Mouse (Mus musculus) embryonic fibroblast, embryonic 13.5 days (primary cell): ENCODE data around the gene Ppil4.

Experiments
- CTCF ChIP-seq: IDR thresholded peaks from 2 replicates; pipeline ENCODE4 v1.5.1; 2011; ENCODE audit warnings: mild to moderate bottlenecking, control low read depth, low read length, moderate library complexity, borderline replicate concordance; ENCODE audit not compliant: insufficient read depth
- POLR2A ChIP-seq: IDR thresholded peaks from 2 replicates; pipeline ENCODE4 v1.6.1; 2011; ENCODE audit warnings: low read depth, mild to moderate bottlenecking, control low read depth, low read length, moderate library complexity

DNA sequence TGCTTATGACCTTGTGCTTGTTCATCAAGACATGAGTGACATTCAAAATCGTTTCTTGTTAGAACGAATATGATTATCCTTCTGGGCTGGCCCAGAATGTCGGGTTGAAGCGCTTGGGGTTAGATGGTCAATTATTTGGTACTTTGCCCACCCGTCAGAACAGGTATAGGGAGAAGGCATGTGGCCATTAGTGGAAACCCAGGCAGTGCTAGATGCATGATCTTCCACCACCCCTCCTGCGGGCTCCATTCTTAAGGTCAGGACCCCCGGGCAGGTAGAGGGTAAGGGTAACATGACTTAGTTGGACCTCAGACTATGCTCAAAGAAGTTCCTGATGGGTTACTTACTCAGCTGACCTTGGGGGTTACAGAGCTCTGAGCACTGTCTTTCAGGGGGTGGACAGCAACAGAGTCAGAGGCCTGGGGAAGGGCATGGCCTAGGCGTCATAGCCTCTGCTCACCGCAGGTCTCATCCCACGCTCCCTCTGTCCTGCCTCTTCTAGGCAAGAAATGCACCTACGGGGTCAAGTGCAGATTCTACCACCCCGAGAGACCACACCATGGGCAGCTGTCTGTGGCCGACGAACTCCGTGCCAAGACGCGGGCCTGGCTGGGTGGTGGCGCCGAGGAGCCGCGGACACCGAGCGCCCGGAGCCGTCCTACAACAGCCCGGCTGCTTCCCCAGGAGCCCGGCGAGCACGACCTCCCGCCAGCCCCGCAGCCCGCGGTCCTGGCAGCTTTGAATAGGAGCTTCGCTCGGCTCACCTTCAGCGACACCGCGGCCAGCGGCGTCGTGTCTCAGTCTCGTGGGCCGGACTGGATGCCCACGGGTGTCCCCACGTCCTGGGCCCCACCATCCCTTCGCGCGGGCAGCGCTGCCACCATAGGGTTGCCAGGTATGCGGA, 74.3 kb downstream of the Ppil4 start:
- no peak for TF ChIP-seq POLR2A
- no peak for TF ChIP-seq CTCF
